Mouse (Mus musculus): ENCODE results near the gene Zfp953. TPM values are rescaled to one million over a fixed set of nuclear protein-coding genes. Genes with fewer than 3 reads are reported as not detected.
"Not testable (repeated sequence)": the region's sequence is repeated elsewhere in the genome, so short reads cannot be mapped to it uniquely, and the experiment has no call there.

Zfp953 gene
- 0.23 and 0.47 TPM in 2 replicates for polyA plus RNA-seq (2012; rRNA removed)

DNA sequence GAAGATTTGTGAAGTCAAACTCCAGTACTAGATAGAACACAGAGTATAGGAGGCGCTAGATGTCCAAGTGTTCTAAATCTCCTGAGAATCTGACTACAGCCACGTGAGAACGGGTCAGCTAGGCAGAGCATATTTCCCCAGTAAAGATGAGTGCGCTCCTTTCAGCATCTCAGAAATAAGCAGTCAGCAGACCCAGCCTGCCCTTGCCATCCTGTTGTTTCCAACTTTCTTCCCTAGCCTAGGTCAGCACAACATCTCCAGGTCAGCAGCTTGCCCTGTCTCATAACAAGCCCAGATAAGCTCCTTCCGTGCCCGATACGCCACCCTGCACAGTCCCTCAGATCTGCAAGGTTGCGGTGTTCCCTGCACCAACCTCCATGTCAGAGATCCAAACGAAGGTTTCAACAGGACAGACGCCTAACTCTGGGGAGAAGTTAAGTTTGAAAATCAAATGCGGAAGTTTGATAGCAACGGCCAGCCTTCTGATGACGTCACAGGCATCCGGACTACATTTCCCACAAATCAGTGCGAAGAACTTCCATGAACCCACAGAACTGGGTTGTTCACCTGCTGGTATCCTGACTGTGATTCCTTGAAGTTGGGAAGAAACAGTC is at the start of gene Zfp953, which contains the start of gene Gm28044:
Gene Zfp953, minus strand, starts transcription at position 475 of the 614 bp plus-strand sequence.
Gene Gm28044, minus strand, starts transcription at position 406 of the 614 bp plus-strand sequence.
- Histone ChIP-seq H3K27ac (ENCODE audit: insufficient read depth, low read depth, low read length) (peak within 1 kb of the TSS; percentile 79), H3K4me3 (ENCODE audit: insufficient read depth, low read depth, low read length) (peak within 1 kb of the TSS; percentile 82), H3K36me3 (ENCODE audit: control insufficient read depth, insufficient read depth, low read length) (no peaks in the 10 kb centered on the region), H3K4me1 (ENCODE audit: control insufficient read depth, insufficient read depth, low read length) (no peaks in the 10 kb centered on the region; the same call in 1 of the 2 replicates), H3K27me3 (replicated peaks; ENCODE audit: control insufficient read depth, insufficient read depth, low read length) (no peaks in the 10 kb centered on the region)
- TF ChIP-seq CTCF (conservative IDR thresholded peaks at IDR 0.05; ENCODE audit: insufficient read depth, insufficient read length, low read depth, low read length): 0 out of 2 replicates have a peak, but pooled peaks have one; percentile 7
- TF ChIP-seq POLR2A (IDR thresholded peaks at IDR 0.05; ENCODE audit: low read depth, low read length): no peak
- DNase-seq: peak; percentile 96
- under 1% methylated on average over 15 of the region's 15 CpGs for WGBS

DNA sequence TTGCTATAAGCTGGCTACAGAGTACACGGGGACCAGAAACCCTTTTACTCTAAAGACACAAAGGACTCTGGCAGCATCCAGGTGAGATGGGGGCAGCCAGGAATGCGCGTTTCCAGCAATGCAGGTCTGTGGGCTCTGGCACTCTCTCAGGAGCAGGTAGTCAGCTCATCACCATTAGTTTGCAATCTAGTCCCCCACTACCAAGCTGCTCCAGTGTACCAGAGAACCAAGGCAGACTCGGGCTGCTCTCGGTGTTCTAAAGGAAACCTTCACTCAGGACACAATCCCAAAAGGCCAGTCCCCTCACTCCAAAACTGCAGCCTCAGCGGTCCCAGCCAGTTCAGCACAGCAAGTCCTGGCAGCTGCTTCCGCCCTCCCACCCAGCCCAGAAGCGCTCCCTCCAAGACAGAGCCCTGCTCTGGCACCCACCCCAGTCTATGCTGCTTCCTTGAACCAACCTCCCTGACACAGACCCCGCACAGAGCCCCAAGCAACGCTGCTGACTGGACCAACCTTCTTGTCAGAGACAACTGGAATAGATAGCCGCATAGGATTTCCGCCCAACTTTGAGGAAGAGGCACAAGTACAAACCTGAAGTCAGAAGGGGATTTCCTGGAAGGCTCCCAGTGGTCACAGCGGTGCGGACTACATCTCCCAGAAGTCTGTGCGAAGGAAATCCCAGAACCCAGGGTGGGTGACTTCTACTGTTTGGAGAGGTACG is 38.9 kb upstream of the Zfp953 start, which contains the start of gene Zfp429:
Gene Zfp429, minus strand, starts transcription at position 637 of the 721 bp plus-strand sequence.
- not testable (repeated sequence) for H3K36me3 ChIP-seq (ENCODE audit: control insufficient read depth, insufficient read depth, low read length); H3K27me3 ChIP-seq (replicated peaks; ENCODE audit: control insufficient read depth, insufficient read depth, low read length); H3K4me1 ChIP-seq (ENCODE audit: control insufficient read depth, insufficient read depth, low read length)
- 4% methylated on average over 16 of the region's 16 CpGs for WGBS
- DNase-seq: peak; percentile 86
- H3K4me3 ChIP-seq (ENCODE audit: insufficient read depth, low read depth, low read length): peak within 1 kb of the TSS; percentile 89
- H3K27ac ChIP-seq (ENCODE audit: insufficient read depth, low read depth, low read length): peak within 1 kb of the TSS; percentile 28; the same call in 1 of the 2 replicates

- H3K4me3 ChIP-seq (ENCODE audit: insufficient read depth, low read depth, low read length); H3K27me3 ChIP-seq (replicated peaks; ENCODE audit: control insufficient read depth, insufficient read depth, low read length); H3K4me1 ChIP-seq (ENCODE audit: control insufficient read depth, insufficient read depth, low read length); H3K27ac ChIP-seq (ENCODE audit: insufficient read depth, low read depth, low read length); DNase-seq; H3K36me3 ChIP-seq (ENCODE audit: control insufficient read depth, insufficient read depth, low read length): not testable (repeated sequence)
- 82% methylated on average over 3 of the region's 3 CpGs for WGBS
These were observed 15.8 kb upstream of the Zfp953 start for GRCm38 (mm10) chr13:67376255-67376654.

- not testable (repeated sequence) for H3K4me1 ChIP-seq (ENCODE audit: control insufficient read depth, insufficient read depth, low read length); H3K27ac ChIP-seq (ENCODE audit: insufficient read depth, low read depth, low read length); H3K36me3 ChIP-seq (ENCODE audit: control insufficient read depth, insufficient read depth, low read length); H3K27me3 ChIP-seq (replicated peaks; ENCODE audit: control insufficient read depth, insufficient read depth, low read length)
- peak; percentile 87 for DNase-seq
- peak within 1 kb of the TSS; percentile 48 for H3K4me3 ChIP-seq (ENCODE audit: insufficient read depth, low read depth, low read length)
- 16% methylated on average over 13 of the region's 15 CpGs for WGBS
These were observed 14.9 kb upstream of the Zfp953 start, which contains the start of the genes Gm28041 and Zfp456 for GRCm38 (mm10) chr13:67375050-67375911. TSS of gene Gm28041 (minus strand) at chr13:67375733. TSS of gene Zfp456 (minus strand) at chr13:67375810.

GRCm38 (mm10) chr13:67351854-67352253 is 8.6 kb downstream of the Zfp953 start:
- H3K27ac ChIP-seq (ENCODE audit: insufficient read depth, low read depth, low read length): no peak overlapping the region
- no peaks in the 10 kb centered on the region for H3K27me3 ChIP-seq (replicated peaks; ENCODE audit: control insufficient read depth, insufficient read depth, low read length)
- H3K4me1 ChIP-seq (ENCODE audit: control insufficient read depth, insufficient read depth, low read length): no peaks in the 10 kb centered on the region
- DNase-seq: no peak
- TF ChIP-seq CTCF (conservative IDR thresholded peaks at IDR 0.05; ENCODE audit: insufficient read depth, insufficient read length, low read depth, low read length) (no peak), POLR2A (IDR thresholded peaks at IDR 0.05; ENCODE audit: low read depth, low read length) (no peak)
- H3K4me3 ChIP-seq (ENCODE audit: insufficient read depth, low read depth, low read length): no peak overlapping the region
- no peaks in the 10 kb centered on the region for H3K36me3 ChIP-seq (ENCODE audit: control insufficient read depth, insufficient read depth, low read length)

GRCm38 (mm10) chr13:67343422-67343821 is 17.0 kb downstream of the Zfp953 start:
- Histone ChIP-seq H3K4me1 (ENCODE audit: control insufficient read depth, insufficient read depth, low read length) (no peaks in the 10 kb centered on the region), H3K36me3 (ENCODE audit: control insufficient read depth, insufficient read depth, low read length) (peaks cover 3% of the 10 kb centered on the region), H3K4me3 (ENCODE audit: insufficient read depth, low read depth, low read length) (no peak overlapping the region), H3K27me3 (replicated peaks; ENCODE audit: control insufficient read depth, insufficient read depth, low read length) (no peaks in the 10 kb centered on the region), H3K27ac (ENCODE audit: insufficient read depth, low read depth, low read length) (no peak overlapping the region)
- TF ChIP-seq CTCF (conservative IDR thresholded peaks at IDR 0.05; ENCODE audit: insufficient read depth, insufficient read length, low read depth, low read length) (no peak), POLR2A (IDR thresholded peaks at IDR 0.05; ENCODE audit: low read depth, low read length) (no peak)
- WGBS: 93% methylated on average over 2 of the region's 2 CpGs
- no peak for DNase-seq

GRCm38 (mm10) chr13:67332877-67333276 is 27.5 kb downstream of the Zfp953 start:
- H3K4me3 ChIP-seq (ENCODE audit: insufficient read depth, low read depth, low read length): peak overlapping the region; percentile 60; the same call in 1 of the 2 replicates
- no peaks in the 10 kb centered on the region for H3K27me3 ChIP-seq (replicated peaks; ENCODE audit: control insufficient read depth, insufficient read depth, low read length)
- H3K4me1 ChIP-seq (ENCODE audit: control insufficient read depth, insufficient read depth, low read length): no peaks in the 10 kb centered on the region
- 71% methylated on average over 1 of the region's 1 CpGs for WGBS
- no peak for TF ChIP-seq CTCF (conservative IDR thresholded peaks at IDR 0.05; ENCODE audit: insufficient read depth, insufficient read length, low read depth, low read length)
- no peak for TF ChIP-seq POLR2A (IDR thresholded peaks at IDR 0.05; ENCODE audit: low read depth, low read length)
- H3K27ac ChIP-seq (ENCODE audit: insufficient read depth, low read depth, low read length): no peak overlapping the region
- H3K36me3 ChIP-seq (ENCODE audit: control insufficient read depth, insufficient read depth, low read length): no peaks in the 10 kb centered on the region
- no peak for DNase-seq

All from kidney, adult 2 months (tissue).